ENCODE assay signal across 11 mouse cellular contexts in the genomic region with DNA sequence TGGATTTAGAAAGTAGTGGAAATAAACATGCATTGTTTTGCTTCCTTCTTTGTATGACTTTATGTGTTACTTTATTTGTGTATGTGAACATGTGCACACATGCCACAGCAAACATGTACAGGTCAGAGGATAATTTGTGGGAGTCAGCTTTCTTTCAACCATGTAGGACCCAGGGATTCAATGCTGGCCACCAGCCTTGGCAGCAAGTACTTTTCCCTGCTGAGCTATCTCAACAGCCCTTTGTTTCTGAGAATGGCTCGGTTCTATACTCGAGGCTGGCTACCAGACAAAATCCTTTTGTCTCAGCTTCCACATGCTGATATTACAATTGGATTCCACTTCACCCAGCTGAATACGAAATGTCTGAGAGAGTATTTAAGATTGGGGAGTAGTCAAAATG.
DNase-seq lines count a peak whose midpoint lies in the region; ATAC-seq lines count a peak whose summit lies in the region.
"Had no signal": no experiment of that assay in that cellular context is flagged by ENCODE, and none has a peak within 500 bp of the region (broad histone marks: within the 10 kb centered on the region; RNA-seq: fewer than 3 reads in every experiment).

No protein-coding gene starts in this region.

- no peaks in the 10 kb centered on the region for H3K36me3 ChIP-seq in hindbrain, embryonic 12.5 days

- H3K27me3 ChIP-seq in hindbrain, embryonic 12.5 days, result no peaks in the 10 kb centered on the region
- H3K27me3 ChIP-seq: forebrain, embryonic 13.5 days had no signal

- H3K9me3 ChIP-seq in hindbrain, embryonic 12.5 days (replicated peaks), result no peaks in the 10 kb centered on the region

- 0 out of 2 replicates have a peak, but pooled peaks have one; percentile 40 for ATAC-seq in hindbrain, embryonic 12.5 days (ENCODE audit: low FRiP score)
- ATAC-seq: forebrain, embryonic 13.5 days had no signal

- no peak overlapping the region for H3K9ac ChIP-seq in hindbrain, embryonic 12.5 days
- H3K9ac ChIP-seq: forebrain, embryonic 13.5 days had no signal

- no peak overlapping the region for H3K27ac ChIP-seq in hindbrain, embryonic 12.5 days
- H3K27ac ChIP-seq: forebrain, embryonic 13.5 days; stomach, postnatal 0 days had no signal

- H3K4me1 ChIP-seq in hindbrain, embryonic 12.5 days, result 0 out of 2 replicates have a peak, but pooled peaks cover 3% of the 10 kb centered on the region
- H3K4me1 ChIP-seq: forebrain, embryonic 13.5 days had no signal

- 17% methylated on average over 3 of the region's 3 CpGs for WGBS in hindbrain, embryonic 12.5 days

- peak; percentile 5 for DNase-seq in heart, postnatal 4 days
- no peak for DNase-seq in heart, postnatal 36 days
- peak; percentile 6 for DNase-seq in ES-CJ7 (ENCODE audit: low read depth, low spot score)
- peak; percentile 90 for DNase-seq in Muller cell, postnatal 12 days (ENCODE audit: inconsistent ontology term)
- DNase-seq in gastrocnemius, postnatal 10 days, result no peak
- no peak for DNase-seq in thymus, postnatal 10 days (ENCODE audit: low spot score in 2 of 2)
- DNase-seq: kidney, adult 9 months; liver had no signal

- no peak overlapping the region for H3K4me3 ChIP-seq in hindbrain, embryonic 12.5 days
- H3K4me3 ChIP-seq: forebrain, embryonic 13.5 days had no signal

- no peak overlapping the region for H3K4me2 ChIP-seq in hindbrain, embryonic 12.5 days (replicated peaks)
- H3K4me2 ChIP-seq: forebrain, embryonic 13.5 days had no signal

- intact Hi-C loops in heart, postnatal 36 days (cut with DNase I), result no loop called here

Comparison
In these comparisons a context has a peak if more than half of its experiments do, and no peak if none do; other contexts are left out.
1. DNase-seq: peak in heart, postnatal 4 days (single experiment), ES-CJ7 (single experiment) and Muller cell, postnatal 12 days (single experiment); none in heart, postnatal 36 days (0 of 2), gastrocnemius, postnatal 10 days (single experiment) and thymus, postnatal 10 days (0 of 2).